Mouse (Mus musculus) stomach, embryonic 15.5 days (tissue): ENCODE results near the gene Ttc7b. TPM values are rescaled to one million over a fixed set of nuclear protein-coding genes. Genes with fewer than 3 reads are reported as not detected.

Source experiments
- ATAC-seq: fragments of 200-750 bp; cut with Nextera tagmentation; 2 replicates; pipeline ENCODE4 v1.8.0; 2017; ENCODE audit warnings: low read depth, moderate number of reproducible peaks, moderate TSS enrichment; ENCODE audit not compliant: insufficient read depth, low FRiP score
- H3K27ac ChIP-seq: fragments of 300-500 bp; sonication (generic); 2 replicates; pipeline ENCODE4 v1.5.1; 2015; ENCODE audit warnings: mild to moderate bottlenecking, inconsistent platforms
- H3K27me3 ChIP-seq: fragments of 300-500 bp; sonication (generic); replicated peaks from 2 replicates; pipeline ENCODE4 v1.6.1; 2015; ENCODE audit warnings: inconsistent platforms
- H3K36me3 ChIP-seq: fragments of 300-500 bp; sonication (generic); 2 replicates; pipeline ENCODE4 v1.6.1; 2015; ENCODE audit warnings: inconsistent platforms
- H3K4me1 ChIP-seq: fragments of 300-500 bp; sonication (generic); 2 replicates; pipeline ENCODE4 v1.6.1; 2015; ENCODE audit warnings: inconsistent platforms
- H3K4me2 ChIP-seq: fragments of 300-500 bp; sonication (generic); 2 replicates; pipeline ENCODE4 v1.6.1; 2015; ENCODE audit warnings: mild to moderate bottlenecking, inconsistent platforms
- H3K4me3 ChIP-seq: fragments of 300-500 bp; sonication (generic); replicated peaks from 2 replicates; pipeline ENCODE4 v1.5.1; 2015; ENCODE audit warnings: inconsistent platforms
- H3K9ac ChIP-seq: fragments of 300-500 bp; sonication (generic); 2 replicates; pipeline ENCODE4 v1.6.1; 2015; ENCODE audit warnings: inconsistent platforms
- H3K9me3 ChIP-seq: fragments of 300-500 bp; sonication (generic); 2 replicates; pipeline ENCODE4 v1.6.1; 2016; ENCODE audit warnings: inconsistent platforms
- WGBS: fragments of 180-500 bp; shearing (Covaris S2); methylation state at CpG from one replicate; pipeline ENCODE4 v1.1.7; 2015; 5-methylcytosine and 5-hydroxymethylcytosine counted together
- polyA plus RNA-seq: library from polyadenylated mRNA; unstranded; fragments of >200 nt; fragmentation: Nextera tagmentation; extraction: Ambion mirVana; gene quantifications from 2 replicates; pipeline ENCODE4 v1.2.1, GENCODE M21; 2015

Gene Ttc7b
- polyA plus RNA-seq, 1 experiment from 2014 or later = 5.4 TPM

DNA sequence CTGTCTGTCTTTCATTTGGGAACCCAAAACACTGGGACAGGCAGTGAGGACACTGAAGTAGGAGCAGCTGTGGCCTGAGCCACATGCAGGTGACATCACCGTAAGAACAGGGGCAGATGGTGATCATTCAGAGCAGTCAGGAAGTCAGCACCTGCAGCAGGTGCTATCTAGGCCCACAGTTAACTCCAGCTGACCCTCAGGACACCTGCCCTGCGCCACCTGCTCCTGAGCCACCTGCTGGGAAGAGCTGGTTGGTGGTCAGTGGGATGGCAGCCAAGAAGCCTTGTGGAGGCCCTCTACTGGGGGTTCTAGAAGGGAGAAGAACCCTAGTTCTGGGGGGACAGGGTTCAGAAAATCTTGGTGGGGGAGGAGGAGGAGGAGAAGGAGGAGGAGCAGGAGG, 216.3 kb downstream of the Ttc7b start:
- Histone ChIP-seq H3K9me3 (no peaks in the 10 kb centered on the region), H3K36me3 (0 out of 2 replicates have a peak, but pooled peaks cover 2% of the 10 kb centered on the region), H3K4me1 (0 out of 2 replicates have a peak, but pooled peaks cover 5% of the 10 kb centered on the region), H3K4me3 (no peak overlapping the region), H3K9ac (no peak overlapping the region), H3K27me3 (no peaks in the 10 kb centered on the region), H3K4me2 (no peak overlapping the region), H3K27ac (no peak overlapping the region)
- WGBS = 83% methylated on average over 2 of the region's 2 CpGs
- 0 out of 2 replicates have a peak, but pooled peaks have one; percentile 21 for ATAC-seq

DNA sequence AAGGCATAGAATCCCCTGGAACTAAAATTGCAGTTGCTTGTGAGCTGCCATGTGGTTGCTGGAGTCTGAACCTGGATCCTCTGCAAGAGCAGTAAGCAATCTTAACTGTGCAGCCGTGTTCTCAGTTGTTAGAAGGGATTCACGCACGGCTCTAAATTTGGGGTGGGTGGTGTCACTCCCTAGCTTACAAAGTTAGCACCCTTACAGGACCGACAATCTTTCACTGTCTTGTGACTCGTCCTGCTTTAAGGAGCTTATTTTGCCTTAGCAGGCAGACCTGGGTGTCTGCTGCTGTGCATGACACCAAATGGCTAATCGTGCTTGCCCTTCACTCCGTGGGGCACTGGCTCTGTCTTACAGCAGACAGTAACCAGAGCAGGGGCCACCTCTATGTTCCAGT, 217.5 kb downstream of the Ttc7b start:
- H3K4me2 ChIP-seq = no peak overlapping the region
- H3K27me3 ChIP-seq = no peaks in the 10 kb centered on the region
- no peak overlapping the region for H3K27ac ChIP-seq
- H3K9me3 ChIP-seq = no peaks in the 10 kb centered on the region
- H3K9ac ChIP-seq = no peak overlapping the region
- H3K4me3 ChIP-seq = no peak overlapping the region
- 0 out of 2 replicates have a peak, but pooled peaks cover 2% of the 10 kb centered on the region for H3K36me3 ChIP-seq
- 0 out of 2 replicates have a peak, but pooled peaks cover 5% of the 10 kb centered on the region for H3K4me1 ChIP-seq
- no peak for ATAC-seq
- 73% methylated on average over 7 of the region's 7 CpGs for WGBS

DNA sequence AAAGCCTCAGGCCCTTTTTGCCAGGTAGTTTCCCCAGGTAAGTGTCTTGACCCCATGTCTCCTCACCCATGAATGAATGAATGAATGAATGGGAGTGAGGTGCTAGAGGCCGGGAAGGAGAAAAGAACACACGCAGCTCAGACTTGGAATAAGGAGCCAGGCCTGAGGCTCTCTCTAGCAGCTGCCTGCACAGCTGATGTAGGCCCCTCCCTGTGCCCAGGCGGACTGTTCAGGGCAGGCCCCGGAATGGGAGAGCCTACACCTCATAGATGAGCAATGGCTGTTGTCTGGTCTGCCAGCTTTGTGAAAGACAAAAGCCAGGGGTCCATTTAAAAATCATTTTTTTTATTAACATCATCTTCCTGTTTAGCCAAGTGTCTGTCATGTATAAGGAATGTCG, 220.2 kb downstream of the Ttc7b start:
- Histone ChIP-seq H3K4me2 (no peak overlapping the region), H3K4me1 (no peaks in the 10 kb centered on the region), H3K27me3 (no peaks in the 10 kb centered on the region), H3K27ac (no peak overlapping the region), H3K36me3 (0 out of 2 replicates have a peak, but pooled peaks cover 2% of the 10 kb centered on the region), H3K9ac (no peak overlapping the region), H3K4me3 (no peak overlapping the region), H3K9me3 (no peaks in the 10 kb centered on the region)
- 67% methylated on average over 5 of the region's 5 CpGs for WGBS
- no peak for ATAC-seq

DNA sequence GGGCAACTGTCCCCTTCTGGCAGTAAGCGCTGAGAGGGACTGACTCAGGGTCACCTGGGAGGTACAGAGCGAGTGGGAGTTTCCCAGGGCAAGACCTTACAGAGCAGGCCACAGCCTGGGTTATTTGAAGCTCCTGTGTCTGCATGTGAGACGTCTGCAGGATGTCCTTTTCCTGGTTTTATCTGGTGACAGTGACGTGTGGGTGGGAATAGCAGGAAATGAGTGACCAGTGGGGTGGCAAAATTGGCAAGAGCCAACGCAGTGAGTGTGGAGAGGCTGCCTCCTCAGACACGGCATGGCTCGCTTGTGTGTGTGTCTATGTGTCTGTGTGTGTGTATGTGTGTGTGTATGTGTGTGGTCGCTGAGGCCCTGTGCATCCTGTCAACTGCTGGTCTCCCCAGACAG, 221.3 kb downstream of the Ttc7b start:
- H3K4me3 ChIP-seq = no peak overlapping the region
- H3K4me2 ChIP-seq = no peak overlapping the region
- H3K27ac ChIP-seq = 0 out of 2 replicates have a peak overlapping the region, but pooled peaks have one; percentile 54
- 0 out of 2 replicates have a peak, but pooled peaks cover 2% of the 10 kb centered on the region for H3K36me3 ChIP-seq
- WGBS = 71% methylated on average over 8 of the region's 8 CpGs
- no peaks in the 10 kb centered on the region; the same call in 1 of the 2 replicates for H3K9me3 ChIP-seq
- ATAC-seq = peak; percentile 52
- H3K9ac ChIP-seq = no peak overlapping the region
- no peaks in the 10 kb centered on the region for H3K27me3 ChIP-seq
- H3K4me1 ChIP-seq = no peaks in the 10 kb centered on the region

DNA sequence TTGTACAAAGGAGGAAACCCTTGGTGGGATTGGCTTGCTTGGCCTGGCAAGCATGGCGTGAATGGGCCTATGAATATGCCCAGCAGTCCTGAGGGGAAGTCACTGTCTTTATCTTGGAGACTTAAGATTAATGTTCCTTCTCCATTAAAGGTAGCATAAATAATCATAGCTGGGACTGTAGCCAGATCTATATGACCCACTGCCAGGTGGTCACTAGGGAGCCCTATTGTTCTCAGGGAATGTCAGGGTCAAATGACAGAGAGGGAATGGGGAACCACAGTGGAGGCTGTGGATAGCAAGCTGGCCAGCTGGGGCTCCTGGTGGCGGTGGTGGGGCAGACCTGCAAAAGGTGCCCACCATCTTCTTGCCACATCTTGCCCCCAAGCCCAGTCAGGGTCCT, 221.8 kb downstream of the Ttc7b start:
- Histone ChIP-seq H3K4me1 (no peaks in the 10 kb centered on the region), H3K9ac (no peak overlapping the region), H3K36me3 (0 out of 2 replicates have a peak, but pooled peaks cover 2% of the 10 kb centered on the region), H3K9me3 (no peaks in the 10 kb centered on the region; the same call in 1 of the 2 replicates), H3K27me3 (no peaks in the 10 kb centered on the region), H3K27ac (0 out of 2 replicates have a peak overlapping the region, but pooled peaks have one; percentile 54), H3K4me2 (no peak overlapping the region), H3K4me3 (no peak overlapping the region)
- ATAC-seq = no peak
- 78% methylated on average over 2 of the region's 2 CpGs for WGBS

DNA sequence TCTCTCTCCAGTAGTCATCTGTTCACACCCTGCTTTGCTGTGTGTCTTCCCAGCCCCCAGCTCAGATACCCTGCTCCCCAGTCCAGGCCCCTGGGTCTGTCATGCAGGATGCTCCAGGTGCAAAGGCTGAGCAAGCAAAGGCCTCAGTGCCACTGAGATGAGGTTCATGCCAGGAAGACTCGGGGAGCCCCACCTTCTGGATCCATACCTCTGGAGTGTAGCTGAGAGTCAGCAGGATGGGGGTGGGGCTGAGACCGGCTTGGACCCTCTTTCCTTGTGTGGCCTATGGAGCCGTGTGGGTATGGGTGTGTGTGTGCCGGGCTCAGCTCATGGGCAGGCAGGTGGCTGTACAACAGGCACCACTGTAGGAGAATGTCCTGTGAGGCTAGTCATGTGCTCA, 222.7 kb downstream of the Ttc7b start:
- H3K27ac ChIP-seq = no peak overlapping the region
- no peak overlapping the region for H3K4me2 ChIP-seq
- H3K4me3 ChIP-seq = no peak overlapping the region
- H3K36me3 ChIP-seq = 0 out of 2 replicates have a peak, but pooled peaks cover 2% of the 10 kb centered on the region
- no peaks in the 10 kb centered on the region for H3K27me3 ChIP-seq
- no peaks in the 10 kb centered on the region; the same call in 1 of the 2 replicates for H3K9me3 ChIP-seq
- WGBS = 70% methylated on average over 4 of the region's 4 CpGs
- no peak for ATAC-seq
- H3K4me1 ChIP-seq = no peaks in the 10 kb centered on the region
- H3K9ac ChIP-seq = no peak overlapping the region

DNA sequence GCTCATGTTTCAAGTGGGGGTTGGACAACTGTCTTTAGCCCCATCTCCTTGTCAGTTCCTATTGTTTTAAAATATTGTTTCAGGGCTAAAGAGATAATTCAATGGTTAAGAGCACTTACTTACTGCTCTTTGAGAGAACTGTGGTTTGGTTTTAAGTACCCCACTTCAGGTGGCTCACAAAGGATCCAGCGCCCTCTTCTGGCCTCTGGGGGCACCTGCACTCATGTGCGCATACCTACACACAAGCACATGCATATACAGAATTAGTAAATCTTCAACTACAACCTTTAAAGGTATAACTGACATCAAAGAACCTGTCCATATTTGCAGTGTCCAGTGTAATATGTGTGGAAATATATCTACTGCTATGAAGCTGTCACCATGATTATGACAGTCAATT, 226.2 kb downstream of the Ttc7b start:
- Histone ChIP-seq H3K9ac (no peak overlapping the region), H3K4me3 (no peak overlapping the region), H3K27me3 (no peaks in the 10 kb centered on the region), H3K27ac (no peak overlapping the region), H3K4me2 (no peak overlapping the region), H3K36me3 (no peaks in the 10 kb centered on the region), H3K4me1 (peaks cover 18% of the 10 kb centered on the region), H3K9me3 (no peaks in the 10 kb centered on the region; the same call in 1 of the 2 replicates)
- ATAC-seq = no peak
- WGBS = 83% methylated on average over 2 of the region's 2 CpGs

DNA sequence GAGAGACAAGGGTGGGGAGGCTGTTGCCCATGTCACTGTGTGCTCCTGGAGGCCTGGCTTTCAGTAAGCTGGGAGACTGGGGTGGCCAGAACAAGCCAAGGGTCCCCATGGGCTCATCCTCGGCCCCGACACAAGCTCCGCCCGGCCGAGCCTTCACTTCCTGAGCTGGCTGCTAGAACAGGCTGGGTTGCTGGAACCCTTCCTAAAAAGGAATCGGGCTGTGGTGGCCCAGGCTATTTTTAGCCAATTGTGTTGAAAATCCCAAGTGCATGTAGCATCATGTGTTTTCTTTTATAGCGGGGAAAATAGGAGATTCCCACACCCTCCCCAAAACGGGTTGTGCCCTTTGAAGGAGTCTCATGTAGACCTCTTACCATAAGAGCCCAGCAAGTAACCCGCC, 226.7 kb downstream of the Ttc7b start:
- H3K36me3 ChIP-seq = no peaks in the 10 kb centered on the region
- no peak overlapping the region for H3K4me3 ChIP-seq
- H3K27me3 ChIP-seq = no peaks in the 10 kb centered on the region
- no peak for ATAC-seq
- no peak overlapping the region for H3K27ac ChIP-seq
- H3K4me1 ChIP-seq = peaks cover 23% of the 10 kb centered on the region
- H3K4me2 ChIP-seq = no peak overlapping the region
- 77% methylated on average over 9 of the region's 9 CpGs for WGBS
- H3K9ac ChIP-seq = no peak overlapping the region
- no peaks in the 10 kb centered on the region; the same call in 1 of the 2 replicates for H3K9me3 ChIP-seq

DNA sequence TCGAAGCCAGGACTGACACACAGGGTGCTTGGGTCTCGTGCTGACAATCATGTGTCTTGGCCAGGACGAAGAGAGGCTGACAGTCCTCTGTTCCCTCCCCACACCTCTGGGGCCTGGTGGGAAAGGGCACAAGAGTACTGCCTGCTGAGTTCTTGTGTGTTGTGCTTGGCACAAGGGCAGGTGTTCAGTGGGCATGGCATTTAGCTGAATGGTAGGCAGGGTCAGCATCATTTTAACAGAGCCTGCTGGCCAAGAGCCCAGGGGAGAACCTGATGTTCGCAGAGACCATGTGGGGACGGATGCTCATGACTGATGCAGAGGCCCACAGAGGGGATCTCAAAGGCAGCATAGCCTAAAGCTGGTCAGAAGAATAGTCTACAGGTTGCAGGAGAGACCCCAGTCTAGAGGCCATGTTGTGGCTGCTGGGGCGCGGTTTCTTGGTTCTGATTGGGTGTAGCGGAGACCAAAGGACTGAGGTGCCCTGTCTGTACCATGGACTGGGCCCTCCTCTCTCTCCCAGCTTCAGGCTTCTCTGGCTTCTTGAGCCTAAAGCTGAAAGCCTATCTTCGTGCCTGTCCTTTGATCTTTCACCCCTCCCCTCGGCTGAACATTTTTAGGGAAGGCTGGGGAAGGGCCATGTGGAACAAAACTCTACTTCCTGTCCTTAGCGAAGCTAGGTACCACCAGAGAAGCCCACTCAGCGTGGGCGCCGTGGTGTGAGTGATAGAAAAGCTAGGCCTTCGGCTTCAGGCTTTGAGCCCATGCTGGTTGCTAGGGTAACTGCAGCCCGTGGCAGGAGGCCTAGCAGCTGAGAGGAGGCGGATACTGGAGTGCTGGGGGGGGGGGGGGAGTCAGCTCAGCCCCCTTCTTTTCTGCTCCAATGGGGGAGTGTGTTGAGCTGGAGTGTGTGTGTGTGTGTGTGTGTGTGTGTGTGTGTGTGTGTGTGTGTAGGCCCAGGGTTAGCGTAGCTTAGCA, 229.6 kb downstream of the Ttc7b start:
- Histone ChIP-seq H3K27me3 (no peaks in the 10 kb centered on the region), H3K36me3 (no peaks in the 10 kb centered on the region), H3K9ac (no peak overlapping the region; the same call in 1 of the 2 replicates), H3K4me1 (peaks cover 35% of the 10 kb centered on the region), H3K27ac (peak overlapping the region; percentile 89), H3K4me3 (no peak overlapping the region), H3K4me2 (no peak overlapping the region), H3K9me3 (no peaks in the 10 kb centered on the region; the same call in 1 of the 2 replicates)
- WGBS = 48% methylated on average over 18 of the region's 18 CpGs
- ATAC-seq = peak; percentile 59

DNA sequence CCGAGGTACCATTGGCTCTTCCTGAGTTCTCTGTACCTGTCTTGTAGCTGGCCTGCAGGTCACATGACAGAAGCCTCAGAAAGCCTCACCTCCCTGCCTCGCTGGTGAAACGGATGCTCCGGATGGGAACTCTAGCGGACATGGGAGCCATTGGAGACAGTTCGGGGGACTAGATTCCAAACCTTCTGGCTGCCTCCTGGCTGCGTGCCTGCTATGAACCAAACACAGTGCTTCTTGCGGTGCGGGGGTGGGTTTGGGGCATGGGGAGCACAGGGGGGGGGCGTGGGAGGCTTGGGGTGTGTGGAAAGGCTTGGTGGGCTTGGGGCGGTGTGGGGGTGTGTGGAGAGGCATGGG, 230.5 kb downstream of the Ttc7b start:
- WGBS = 40% methylated on average over 11 of the region's 11 CpGs
- ATAC-seq = peak; percentile 16; the same call in 1 of the 2 replicates
- no peak overlapping the region for H3K4me3 ChIP-seq
- peak overlapping the region; percentile 89 for H3K27ac ChIP-seq
- H3K9me3 ChIP-seq = no peaks in the 10 kb centered on the region; the same call in 1 of the 2 replicates
- no peak overlapping the region for H3K9ac ChIP-seq
- H3K4me2 ChIP-seq = peak overlapping the region; percentile 25
- H3K36me3 ChIP-seq = no peaks in the 10 kb centered on the region
- H3K27me3 ChIP-seq = no peaks in the 10 kb centered on the region
- peaks cover 35% of the 10 kb centered on the region for H3K4me1 ChIP-seq

DNA sequence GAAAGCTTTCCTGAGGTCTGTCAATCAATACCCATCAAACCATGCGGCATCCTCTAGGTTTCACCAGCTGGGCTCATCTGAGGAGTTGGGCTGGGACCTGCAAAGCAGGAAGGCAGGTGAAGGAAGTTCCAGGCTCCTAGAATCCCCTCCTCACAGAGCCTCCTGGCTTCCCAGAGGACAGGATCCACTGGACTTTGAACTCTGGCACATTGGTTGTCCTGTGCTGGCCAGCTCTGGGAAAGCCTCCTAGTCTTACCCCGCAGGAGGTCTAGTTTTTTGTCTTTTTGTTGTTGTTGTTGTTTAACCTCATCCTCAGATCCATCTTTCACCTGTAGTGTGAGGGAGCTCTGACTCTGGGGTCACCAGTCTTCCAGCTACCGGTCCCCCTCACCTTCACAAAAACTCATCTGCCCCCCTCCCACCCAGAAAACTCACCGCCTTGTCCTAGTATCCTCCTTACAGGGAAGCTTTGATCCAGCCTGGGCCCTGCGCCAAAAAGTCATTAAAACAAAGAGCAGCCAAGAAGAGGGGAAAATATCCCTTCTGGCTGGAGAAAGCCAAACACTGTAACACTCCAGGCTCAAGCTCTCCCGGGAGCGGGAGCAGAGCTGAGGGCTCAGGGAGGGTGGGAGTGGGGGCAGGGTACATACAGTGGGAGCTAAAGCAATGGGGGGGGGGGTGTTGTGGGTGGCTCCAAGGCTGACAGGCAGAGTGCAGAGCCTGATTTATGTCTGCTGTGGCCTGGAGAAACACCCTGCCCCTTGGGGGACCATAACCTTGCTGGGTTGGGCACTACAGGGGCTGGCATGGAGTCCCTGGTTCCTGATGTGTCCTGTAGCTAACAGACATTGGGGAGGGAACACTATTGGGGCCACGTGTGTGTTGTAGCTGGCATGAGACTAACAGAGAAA, 231.1 kb downstream of the Ttc7b start:
- no peaks in the 10 kb centered on the region for H3K36me3 ChIP-seq
- H3K27ac ChIP-seq = peak overlapping the region; percentile 89
- 19% methylated on average over 8 of the region's 8 CpGs for WGBS
- peak overlapping the region; percentile 25 for H3K4me2 ChIP-seq
- no peak overlapping the region for H3K9ac ChIP-seq
- H3K4me1 ChIP-seq = peaks cover 35% of the 10 kb centered on the region
- H3K4me3 ChIP-seq = no peak overlapping the region
- no peaks in the 10 kb centered on the region for H3K27me3 ChIP-seq
- H3K9me3 ChIP-seq = no peaks in the 10 kb centered on the region; the same call in 1 of the 2 replicates
- peak; percentile 70; the same call in 1 of the 2 replicates for ATAC-seq
